Mouse (Mus musculus): Measurements from ENCODE around the gene Nol11.
"Not testable (repeated sequence)": the region's sequence is repeated elsewhere in the genome, so short reads cannot be mapped to it uniquely, and the experiment has no call there.

Gene Nol11

DNA sequence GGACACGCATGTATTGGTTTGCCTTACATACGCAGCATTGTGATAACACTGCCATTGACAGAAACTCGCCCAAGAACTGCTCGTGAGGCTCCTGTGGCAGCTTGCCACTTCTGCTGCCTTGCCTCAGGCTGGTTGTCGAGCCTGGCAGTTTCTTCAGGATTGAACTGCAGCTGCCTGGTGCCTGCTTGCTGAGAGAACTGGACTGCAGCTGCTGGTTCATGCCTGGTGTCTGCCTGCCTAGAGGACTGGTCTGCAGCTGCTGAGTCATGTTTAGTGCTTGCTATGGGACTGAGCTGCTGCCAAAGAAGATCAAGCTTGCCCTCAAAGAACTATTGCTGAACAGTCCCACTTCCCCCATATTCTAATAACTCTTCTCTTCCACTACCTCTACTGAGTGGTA is 33.9 kb downstream of the Nol11 start:
- DNase-seq (ENCODE audit: low spot score): no peak

DNA sequence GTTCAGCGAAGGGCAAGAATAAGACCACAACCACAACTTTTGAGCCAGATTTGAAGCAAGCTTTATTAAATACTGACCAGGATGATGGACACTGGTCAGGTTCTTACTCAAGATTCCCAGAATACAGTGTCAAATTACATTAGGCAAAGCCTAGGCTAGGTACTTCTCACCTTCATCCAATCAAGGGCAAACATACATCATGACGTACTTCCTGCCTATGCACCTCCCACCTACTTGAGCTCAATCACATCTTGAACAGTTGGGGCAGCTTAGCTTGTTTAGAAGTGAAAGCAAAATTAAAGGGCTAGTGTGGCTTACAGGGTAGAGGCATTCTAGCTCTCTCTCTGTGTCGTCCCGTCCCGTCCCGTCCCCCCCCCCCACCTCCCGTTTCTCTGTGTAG is 34.8 kb downstream of the Nol11 start:
- DNase-seq (ENCODE audit: low spot score): no peak

DNA sequence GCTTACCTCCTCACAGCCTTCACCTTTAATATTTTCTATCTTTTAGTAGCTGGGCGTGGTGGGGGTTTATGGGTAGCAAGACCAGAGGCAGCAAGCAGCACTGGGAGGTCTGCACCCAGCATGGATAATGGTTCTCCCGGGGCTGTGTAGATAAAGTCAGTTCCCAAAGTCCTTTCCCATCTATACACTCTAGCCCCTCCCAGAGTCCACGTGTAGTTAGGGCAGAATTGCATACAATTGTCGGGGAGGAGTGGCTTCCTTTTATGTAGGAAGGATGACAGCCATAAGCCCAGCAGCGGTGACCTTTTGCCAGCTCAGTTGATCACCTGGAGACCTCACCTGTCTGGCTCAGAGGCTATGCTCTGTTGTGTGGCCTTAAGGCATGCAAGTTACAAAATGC is 35.5 kb downstream of the Nol11 start:
- DNase-seq (ENCODE audit: low spot score): no peak

DNA sequence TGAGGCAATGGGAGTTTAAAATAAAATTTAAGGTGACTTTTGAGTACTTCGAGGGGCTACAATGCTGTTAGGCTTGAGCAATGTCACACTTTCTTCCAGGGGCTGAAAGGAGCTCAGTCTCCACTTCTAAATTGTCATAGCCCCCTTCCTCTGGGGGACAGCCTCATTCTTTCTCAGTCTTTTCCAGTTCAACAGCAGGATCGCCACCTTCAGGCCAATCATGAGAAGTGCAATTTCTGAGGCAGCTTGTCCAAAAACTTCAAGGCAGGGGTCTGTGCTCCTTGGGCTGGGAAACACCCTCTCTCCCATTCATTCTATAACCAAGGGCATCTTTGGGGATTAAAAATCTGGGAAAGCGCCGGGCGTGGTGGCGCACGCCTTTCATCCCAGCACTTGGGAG is 37.4 kb downstream of the Nol11 start:
- no peak for DNase-seq (ENCODE audit: low spot score)

DNA sequence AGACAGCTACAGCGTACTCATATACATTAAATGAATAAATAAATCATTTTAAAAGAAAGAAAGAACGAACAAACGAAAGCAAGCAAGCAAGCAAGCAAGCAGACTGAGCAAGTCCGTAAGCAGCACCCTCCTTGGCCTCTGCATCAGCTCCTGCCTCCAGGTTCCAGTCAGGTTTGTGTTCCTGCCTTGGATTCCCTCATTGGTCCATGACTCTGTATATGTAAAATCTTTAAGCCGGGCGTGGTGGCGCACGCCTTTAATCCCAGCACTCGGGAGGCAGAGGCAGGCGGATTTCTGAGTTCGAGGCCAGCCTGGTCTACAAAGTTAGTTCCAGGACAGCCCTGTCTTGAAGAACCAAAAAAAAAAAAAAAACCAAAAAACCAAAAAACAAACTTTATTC is 45.2 kb downstream of the Nol11 start:
- DNase-seq (ENCODE audit: low spot score): not testable (repeated sequence)

DNA sequence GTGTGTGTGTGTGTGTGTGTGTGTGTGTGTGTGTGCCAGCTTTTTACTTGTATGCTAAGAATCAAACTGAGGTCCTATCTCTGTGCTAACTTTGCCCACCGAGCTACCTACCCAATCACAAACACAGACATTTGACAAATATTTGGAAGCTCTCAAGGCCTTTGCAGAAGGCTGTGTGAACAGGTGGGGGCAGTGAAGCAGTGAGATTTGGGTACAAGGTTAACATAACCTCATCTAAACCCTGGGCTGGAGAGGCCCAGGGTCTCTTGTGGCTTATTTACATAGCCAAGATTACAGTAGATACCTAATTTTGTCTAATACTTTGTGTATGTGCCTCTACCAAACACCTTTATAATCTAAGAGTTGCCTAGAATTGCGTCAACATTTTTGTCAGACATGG is 46.8 kb downstream of the Nol11 start:
- DNase-seq (ENCODE audit: low spot score): no peak

DNA sequence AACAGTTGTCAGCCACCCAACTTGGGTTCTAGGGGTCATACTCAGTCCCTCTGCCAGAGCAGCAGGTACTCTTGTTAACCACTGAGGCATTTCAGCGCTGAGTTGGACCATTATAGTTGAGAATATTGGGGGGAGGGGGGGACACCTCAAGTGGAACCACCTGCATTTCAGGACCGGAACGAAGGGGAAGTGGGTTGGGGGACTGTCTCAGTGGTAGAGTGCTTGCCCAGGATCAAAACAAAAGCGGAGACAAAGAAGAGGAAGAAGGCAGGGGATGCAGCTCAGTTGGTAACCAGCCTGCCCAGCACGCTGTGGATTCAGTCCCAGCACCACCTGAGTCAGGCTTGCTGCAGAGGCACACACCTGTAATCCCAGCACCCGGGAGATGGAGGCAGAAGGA is 48.4 kb downstream of the Nol11 start:
- DNase-seq (ENCODE audit: low spot score): no peak

DNA sequence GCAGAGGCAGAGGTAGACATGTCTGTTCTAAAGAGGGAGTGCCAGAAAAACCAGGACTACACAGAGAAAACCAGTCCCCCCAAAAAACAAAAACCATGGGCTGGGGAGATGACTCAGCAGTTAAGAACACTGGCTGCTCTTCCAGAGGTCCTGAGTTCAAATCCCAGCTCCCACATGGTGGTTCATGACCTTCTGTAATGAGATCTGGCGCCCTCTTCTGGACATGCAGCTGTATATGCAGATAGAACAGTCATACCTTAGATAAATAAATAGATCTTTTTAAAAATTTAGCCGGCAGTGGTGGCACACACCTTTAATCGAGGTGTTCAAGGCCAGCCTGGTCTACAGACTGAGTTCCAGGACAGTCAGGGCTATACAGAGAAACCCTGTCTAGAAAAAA is 50.5 kb downstream of the Nol11 start:
- DNase-seq (ENCODE audit: low spot score): no peak

DNA sequence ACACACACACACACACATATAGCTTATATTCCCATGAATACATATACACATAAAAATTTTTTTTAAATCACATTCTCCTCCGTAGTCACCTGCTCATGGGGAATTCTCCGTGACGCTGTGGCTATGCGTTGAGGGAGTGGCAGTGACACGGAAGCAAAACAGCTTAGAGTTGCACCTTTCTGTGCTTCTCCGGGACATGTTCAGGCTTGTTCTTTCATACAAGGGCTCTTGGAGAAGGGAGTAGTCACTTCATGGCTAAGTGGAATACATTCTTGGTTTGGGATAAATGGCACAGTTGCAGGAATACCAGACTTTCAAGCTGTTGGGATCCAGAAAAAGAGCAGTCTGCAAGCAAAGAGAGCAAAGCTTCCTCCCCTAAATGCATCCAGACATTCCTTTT is 51.6 kb downstream of the Nol11 start:
- no peak for DNase-seq (ENCODE audit: low spot score)

DNA sequence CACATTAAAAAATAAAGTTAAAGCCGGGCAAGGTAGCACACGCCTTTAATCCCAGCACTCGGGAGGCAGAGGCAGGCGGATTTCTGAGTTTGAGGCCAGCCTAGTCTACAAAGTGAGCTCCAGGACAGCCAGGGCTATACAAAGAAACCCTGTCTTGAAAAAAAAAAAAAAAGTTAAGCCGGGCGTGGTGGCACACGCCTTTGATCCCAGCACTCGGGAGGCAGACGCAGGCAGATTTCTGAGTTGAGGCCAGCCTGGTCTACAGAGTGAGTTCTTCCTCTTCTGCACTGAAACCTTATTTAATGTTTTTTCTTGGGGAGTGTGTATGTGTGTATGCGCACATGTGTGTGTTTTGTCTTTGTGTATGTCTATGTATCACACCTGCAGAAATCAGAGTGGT is 52.7 kb downstream of the Nol11 start:
- not testable (repeated sequence) for DNase-seq (ENCODE audit: low spot score)

DNA sequence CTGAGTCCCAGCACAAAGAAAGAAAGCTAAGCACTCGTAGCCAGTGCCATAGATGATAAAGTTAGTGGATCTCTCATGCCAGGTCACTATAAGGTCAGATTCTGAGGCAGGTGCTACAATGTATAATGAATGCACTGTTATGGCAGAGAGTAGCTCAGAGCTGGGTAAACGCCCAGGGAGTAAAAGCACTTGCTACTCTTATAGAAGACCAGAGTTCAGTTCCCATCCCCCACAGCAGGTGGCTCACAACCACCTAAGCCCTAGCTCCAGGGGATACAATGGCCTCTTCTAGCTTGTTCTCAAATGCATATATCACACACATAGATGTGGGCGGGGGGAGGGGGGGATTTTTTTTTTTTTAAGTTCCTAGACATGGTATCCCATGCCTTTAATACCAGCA is 53.4 kb downstream of the Nol11 start:
- no peak for DNase-seq (ENCODE audit: low spot score)

DNA sequence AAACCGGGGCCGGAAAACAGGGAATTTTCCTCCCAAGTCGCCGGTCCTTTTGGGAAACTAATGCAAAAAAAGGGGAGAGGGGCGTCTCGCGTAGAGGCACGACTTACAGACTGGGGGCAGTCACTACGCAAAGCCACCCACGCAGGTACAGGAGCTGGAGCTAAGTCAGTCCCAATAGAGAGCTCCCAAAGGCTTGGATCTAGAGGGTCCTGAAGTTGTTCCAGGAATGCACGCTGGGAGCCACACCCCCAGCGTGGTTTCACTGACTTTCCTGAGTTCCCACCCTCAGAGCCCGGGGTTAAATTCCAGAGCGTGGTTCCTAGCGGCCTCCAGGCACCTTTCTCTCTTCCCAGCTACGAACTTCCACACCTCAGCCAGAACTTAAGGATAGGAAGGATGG is 56.8 kb downstream of the Nol11 start:
- peak; percentile 26 for DNase-seq (ENCODE audit: low spot score)

DNA sequence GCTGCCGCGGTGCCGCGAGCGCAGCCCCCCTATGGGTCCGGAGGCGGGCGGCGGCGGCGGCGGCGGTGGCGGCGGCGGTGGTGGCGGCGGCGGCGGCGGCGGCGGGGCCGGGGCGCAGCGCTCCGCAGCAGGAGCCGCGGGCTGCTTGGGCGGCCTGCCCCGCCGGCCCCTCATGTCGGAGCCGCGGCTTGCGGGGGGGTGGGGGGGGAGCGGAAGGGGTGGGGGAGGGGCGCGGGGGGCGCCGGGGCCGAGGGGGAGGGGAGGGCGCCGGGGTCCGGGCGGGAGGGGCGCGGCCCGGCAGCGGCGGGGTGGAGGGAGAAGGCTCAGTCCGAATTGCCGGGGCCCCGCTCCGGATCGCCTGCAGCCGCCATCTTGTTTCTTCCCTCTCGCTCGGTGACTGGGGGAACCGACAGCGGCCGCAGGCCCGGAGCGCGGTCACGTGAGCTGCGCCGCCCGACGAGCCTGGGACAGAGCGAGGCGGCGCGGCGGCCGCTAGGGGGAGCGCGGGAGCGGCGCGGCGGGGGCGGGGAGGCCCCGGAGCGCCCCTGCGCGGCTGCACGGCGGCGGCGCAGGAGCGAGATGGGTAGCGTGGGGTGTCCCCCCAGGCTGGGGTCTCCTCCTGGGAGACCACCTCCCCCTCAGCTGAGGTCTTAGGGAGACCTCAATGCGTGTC is 57.3 kb downstream of the Nol11 start, which contains the start of gene Bptf:
Gene Bptf, minus strand, starts transcription at position 379 of the 673 bp plus-strand sequence.
- DNase-seq (ENCODE audit: low spot score): peak; percentile 91

DNA sequence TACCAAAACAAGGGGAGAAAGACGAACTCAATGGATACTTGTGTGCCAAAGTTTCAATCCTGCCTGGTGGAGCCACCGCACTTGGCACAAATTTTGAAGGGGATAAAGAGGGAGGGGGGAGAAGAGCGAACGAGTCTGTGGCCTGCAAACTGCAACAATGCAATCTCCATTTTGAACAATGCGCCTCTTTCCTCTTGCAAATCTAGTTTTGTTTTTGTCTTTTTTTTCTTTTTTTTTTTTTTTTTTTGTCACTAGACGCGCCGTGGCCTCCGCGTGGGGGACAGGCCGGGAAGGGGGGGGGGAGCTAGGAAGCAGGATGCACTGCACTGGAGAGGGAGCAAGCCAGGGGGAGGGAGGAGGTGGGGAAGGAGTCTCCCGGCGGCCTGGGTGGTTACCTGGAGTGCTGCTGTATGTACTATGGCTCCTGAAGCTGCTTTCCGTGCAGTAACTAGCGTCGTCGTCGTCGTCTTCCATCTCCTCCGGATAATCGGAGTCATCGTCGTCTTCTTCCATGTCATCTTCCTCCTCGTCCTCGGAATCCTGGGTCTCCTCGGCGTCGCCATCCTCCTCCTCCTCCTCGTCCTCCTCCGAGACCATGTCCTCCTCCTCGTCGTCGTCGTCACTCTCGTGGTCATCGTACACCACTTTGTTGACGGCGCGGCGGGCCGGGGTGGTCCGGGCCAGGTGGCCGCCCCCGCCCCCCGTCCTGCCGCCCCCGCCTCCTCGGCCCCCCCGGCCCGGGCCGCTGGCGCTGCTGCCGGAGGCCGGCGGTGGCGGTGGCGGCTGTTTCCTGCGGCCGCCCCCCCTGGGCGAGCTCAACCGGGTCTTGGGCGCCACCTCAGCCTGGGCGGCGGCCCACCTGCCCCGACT is 58.1 kb downstream of the Nol11 start:
- peak; percentile 60 for DNase-seq (ENCODE audit: low spot score)

DNA sequence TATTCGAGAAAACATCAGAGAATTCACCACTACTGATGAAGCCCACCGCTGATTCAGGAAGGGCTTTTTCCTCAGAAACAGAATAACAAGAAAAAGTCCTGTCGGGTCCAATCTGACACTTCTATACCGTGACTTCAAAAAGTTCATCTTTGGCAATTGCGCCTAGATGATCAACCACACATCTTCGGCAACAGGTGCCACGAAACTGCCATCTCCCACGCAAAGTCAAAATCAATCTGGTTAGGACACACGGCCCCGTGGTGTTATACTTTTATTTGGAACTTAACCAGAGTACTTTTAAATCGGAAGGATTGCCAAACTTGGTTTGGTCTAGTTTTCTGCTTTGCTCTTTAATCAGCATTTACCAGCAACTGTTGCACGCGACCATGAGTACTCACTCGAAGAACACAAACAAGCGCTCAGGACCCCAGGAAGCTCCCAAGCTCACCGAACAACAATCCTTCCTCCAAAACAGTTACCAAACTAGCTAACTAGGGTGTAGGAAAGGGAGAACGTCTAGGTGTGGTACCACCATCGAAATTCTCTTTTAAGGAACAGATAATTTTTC is 58.9 kb downstream of the Nol11 start:
- peak; percentile 17 for DNase-seq (ENCODE audit: low spot score)

DNA sequence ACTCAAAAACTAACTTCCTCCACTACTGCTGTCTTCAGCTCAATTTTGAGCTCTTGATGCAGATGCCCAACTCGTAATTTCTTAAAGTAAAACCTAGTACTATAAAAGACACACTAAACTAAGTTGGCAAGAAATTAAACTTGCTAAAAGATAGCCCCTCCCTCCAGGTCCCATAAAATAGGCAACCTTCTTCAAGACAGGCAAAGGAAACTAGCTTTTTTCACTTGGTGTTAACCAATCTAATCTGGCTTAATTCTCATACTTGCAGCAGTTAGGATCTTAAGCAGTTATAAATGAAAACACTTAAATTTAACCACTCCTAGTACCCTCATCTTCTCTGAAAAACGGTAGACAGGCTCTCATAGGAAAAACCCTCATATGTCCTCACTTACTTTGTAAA is 59.5 kb downstream of the Nol11 start:
- no peak for DNase-seq (ENCODE audit: low spot score)

DNA sequence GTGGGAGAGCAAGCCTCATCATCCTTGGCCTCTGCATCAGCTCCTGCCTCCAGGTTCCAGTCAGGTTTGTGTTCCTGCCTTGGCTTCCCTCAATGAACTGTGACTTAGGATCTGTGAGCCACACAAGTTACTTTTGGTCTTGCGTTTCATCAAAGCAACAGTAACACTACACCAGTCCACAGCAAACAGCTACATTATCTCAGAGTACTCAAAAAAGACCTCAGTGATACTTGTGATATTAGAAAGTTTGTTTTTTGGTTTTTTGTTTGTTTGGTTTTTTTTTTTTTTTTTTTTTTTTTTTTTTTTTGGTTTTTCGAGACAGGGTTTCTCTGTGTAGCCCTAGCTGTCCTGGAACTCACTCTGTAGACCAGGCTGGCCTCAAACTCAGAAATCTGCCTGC is 62.5 kb downstream of the Nol11 start:
- DNase-seq (ENCODE audit: low spot score): not testable (repeated sequence)

DNA sequence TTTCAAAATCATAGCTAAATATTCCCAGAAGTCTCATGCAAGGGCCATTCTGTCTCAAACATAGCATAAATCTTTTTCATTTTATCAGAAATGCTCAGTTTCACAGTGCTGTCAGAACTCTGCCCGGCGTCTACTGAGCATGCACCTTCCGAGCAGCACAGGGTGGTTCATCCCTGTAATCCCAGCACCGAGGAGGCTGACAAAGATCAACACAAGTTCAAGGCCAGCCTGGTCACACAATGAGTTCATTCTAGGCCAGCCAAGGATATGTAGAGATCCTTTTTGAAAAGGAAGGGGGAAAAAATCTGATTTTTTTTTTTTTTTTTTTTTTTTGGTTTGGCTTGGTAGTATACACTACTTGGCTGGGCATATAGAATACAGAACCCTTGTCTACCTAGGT is 64.2 kb downstream of the Nol11 start:
- DNase-seq (ENCODE audit: low spot score): no peak

DNA sequence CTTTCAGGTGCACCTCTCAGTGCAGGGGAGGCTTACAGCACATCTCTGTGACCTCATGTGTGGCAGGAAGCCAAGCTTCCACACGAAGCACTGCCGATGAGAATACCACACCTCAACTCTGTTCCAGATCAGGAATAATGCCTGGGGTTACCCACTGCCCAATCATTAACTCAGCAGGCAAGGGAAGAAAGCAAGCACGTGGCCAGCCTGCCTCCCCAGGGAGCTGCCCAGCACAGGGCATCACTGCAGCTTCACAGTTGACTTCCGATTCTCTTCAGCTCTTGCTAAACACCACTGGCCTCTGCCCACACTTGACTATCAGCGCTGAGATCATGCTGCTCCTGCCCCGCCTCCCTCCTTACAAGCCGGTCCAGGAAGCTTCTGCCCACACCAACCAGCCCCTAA is 64.9 kb downstream of the Nol11 start:
- DNase-seq (ENCODE audit: low spot score): peak; percentile 86

DNA sequence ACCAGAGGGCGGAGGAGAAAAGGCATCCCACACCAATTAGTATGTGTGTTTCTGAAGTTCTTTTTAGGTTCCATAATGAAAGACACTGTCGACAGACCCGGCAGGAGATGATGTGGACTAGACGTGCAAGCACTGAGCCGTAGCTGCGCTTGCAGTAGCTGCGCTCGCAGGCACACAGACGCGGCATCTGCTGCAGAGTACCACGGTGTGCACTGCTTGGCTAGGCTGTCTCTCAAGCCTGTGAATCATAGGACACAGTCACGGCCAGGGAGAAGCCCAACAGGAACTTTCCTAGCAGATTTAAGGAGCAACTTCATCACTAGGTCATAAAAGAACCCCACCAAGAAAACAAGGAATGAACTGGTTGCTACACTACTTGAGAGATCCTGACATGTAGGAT is 71.4 kb downstream of the Nol11 start:
- DNase-seq (ENCODE audit: low spot score): no peak

All from MN1 (cell line).